Mouse (Mus musculus) liver, embryonic 11.5 days (tissue): Measurements from ENCODE around the gene Erc2. TPM values are rescaled to one million over a fixed set of nuclear protein-coding genes. Genes with fewer than 3 reads are reported as not detected.

ENCODE experiments used
- ATAC-seq: fragments of 200-750 bp; cut with Nextera tagmentation; replicated peaks from 2 replicates; pipeline ENCODE4 v1.8.0; 2017; ENCODE audit warnings: moderate number of reproducible peaks, mild to moderate bottlenecking, moderate TSS enrichment, moderate library complexity; ENCODE audit not compliant: low FRiP score
- DNase-seq: peaks from one replicate; pipeline ENCODE4 v3.0.0-alpha.2; 2017; ENCODE audit warnings: low spot score
- H3K27ac ChIP-seq: fragments of 300-500 bp; sonication (generic); 2 replicates; pipeline ENCODE4 v1.5.1; 2014; ENCODE audit warnings: mild to moderate bottlenecking, low read depth, low read length, control low read depth
- H3K27me3 ChIP-seq: fragments of 300-500 bp; sonication (generic); replicated peaks from 2 replicates; pipeline ENCODE4 v1.6.1; 2014; ENCODE audit warnings: low read length, mixed read lengths; ENCODE audit not compliant: control insufficient read depth, insufficient read depth
- H3K36me3 ChIP-seq: fragments of 300-500 bp; sonication (generic); 2 replicates; pipeline ENCODE4 v1.6.1; 2014; ENCODE audit warnings: mild to moderate bottlenecking, low read length, moderate library complexity, mixed read lengths; ENCODE audit not compliant: control insufficient read depth, insufficient read depth
- H3K4me1 ChIP-seq: fragments of 300-500 bp; sonication (generic); replicated peaks from 2 replicates; pipeline ENCODE4 v1.6.1; 2014; ENCODE audit warnings: low read length, mixed read lengths; ENCODE audit not compliant: control insufficient read depth, insufficient read depth
- H3K4me2 ChIP-seq: fragments of 300-500 bp; sonication (generic); 2 replicates; pipeline ENCODE4 v1.6.1; 2014; ENCODE audit warnings: mild to moderate bottlenecking, control low read depth, moderate library complexity
- H3K4me3 ChIP-seq: fragments of 300-500 bp; sonication (generic); 2 replicates; pipeline ENCODE4 v1.5.1; 2014; ENCODE audit warnings: low read depth, low read length, control low read depth
- H3K9ac ChIP-seq: fragments of 300-500 bp; sonication (generic); 2 replicates; pipeline ENCODE4 v1.6.1; 2014; ENCODE audit warnings: low read depth, low read length, control low read depth
- H3K9me3 ChIP-seq: fragments of 300-500 bp; sonication (generic); 2 replicates; pipeline ENCODE4 v1.6.1; 2016; ENCODE audit warnings: low read length, inconsistent platforms, mixed read lengths; ENCODE audit not compliant: control insufficient read depth
- WGBS: fragments of 180-500 bp; shearing (Covaris S2); extraction: QIAGEN DNeasy Blood & Tissue Kit; methylation state at CpG from one replicate; pipeline ENCODE4 v1.1.7; 2014; 5-methylcytosine and 5-hydroxymethylcytosine counted together
- polyA plus RNA-seq: library from polyadenylated mRNA; unstranded; fragments of >200 nt; fragmentation: Nextera tagmentation; extraction: Ambion mirVana; gene quantifications from 2 replicates; pipeline ENCODE4 v1.2.1, GENCODE M21; 2014

Erc2 gene
- polyA plus RNA-seq, 1 experiment from 2014 or later: 1.6 TPM

DNA sequence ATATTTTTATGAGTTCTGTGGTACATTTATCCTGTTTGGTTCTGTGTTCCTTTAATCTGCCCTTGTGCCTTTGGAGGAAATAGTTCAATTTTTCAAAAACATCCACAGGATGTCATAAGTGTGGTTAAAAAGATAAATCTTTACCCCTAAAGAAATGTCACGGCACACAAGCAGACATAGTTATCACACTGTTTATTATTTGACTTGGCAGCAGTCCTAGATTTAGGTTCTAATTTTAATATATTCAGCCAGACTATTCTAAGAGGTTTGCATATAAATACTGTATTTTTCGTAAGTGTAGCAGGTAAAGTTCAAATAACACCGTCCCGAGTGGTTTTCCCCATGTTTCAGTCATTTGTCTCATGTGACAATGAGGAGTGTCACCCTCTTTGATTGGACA is 548.5 kb downstream of the Erc2 start:
- H3K27me3 ChIP-seq: no peaks in the 10 kb centered on the region
- no peak overlapping the region for H3K4me3 ChIP-seq
- no peak overlapping the region for H3K9ac ChIP-seq
- 80% methylated on average over 4 of the region's 4 CpGs for WGBS
- ATAC-seq (no peak), DNase-seq (no peak)
- H3K9me3 ChIP-seq: no peaks in the 10 kb centered on the region
- H3K4me1 ChIP-seq: no peaks in the 10 kb centered on the region
- no peak overlapping the region for H3K4me2 ChIP-seq
- H3K27ac ChIP-seq: no peak overlapping the region
- no peaks in the 10 kb centered on the region for H3K36me3 ChIP-seq

DNA sequence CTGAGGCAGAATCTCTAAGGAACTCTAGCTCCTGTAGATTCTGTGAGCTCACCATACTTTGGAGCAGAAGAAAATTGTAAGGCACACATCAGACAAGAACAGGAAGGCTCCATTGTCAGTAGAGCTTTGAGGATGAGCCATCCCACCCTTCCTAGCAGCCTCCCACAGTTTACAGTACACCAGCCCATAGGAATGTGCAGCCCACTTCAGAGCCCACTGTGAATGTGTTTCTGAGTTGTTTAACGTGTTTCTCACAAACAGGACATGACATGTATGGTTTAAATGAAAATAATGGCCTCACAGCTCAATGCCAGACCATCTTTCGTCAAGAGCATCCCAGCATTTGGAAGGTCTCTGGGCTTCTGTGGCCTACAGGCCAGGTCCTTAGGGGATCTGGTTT is 549.1 kb downstream of the Erc2 start:
- DNase-seq (no peak), ATAC-seq (no peak)
- WGBS: 58% methylated on average over 2 of the region's 2 CpGs
- Histone ChIP-seq H3K4me1 (no peaks in the 10 kb centered on the region), H3K27ac (no peak overlapping the region), H3K4me2 (no peak overlapping the region), H3K4me3 (no peak overlapping the region), H3K36me3 (no peaks in the 10 kb centered on the region), H3K9ac (no peak overlapping the region), H3K9me3 (no peaks in the 10 kb centered on the region), H3K27me3 (no peaks in the 10 kb centered on the region)

DNA sequence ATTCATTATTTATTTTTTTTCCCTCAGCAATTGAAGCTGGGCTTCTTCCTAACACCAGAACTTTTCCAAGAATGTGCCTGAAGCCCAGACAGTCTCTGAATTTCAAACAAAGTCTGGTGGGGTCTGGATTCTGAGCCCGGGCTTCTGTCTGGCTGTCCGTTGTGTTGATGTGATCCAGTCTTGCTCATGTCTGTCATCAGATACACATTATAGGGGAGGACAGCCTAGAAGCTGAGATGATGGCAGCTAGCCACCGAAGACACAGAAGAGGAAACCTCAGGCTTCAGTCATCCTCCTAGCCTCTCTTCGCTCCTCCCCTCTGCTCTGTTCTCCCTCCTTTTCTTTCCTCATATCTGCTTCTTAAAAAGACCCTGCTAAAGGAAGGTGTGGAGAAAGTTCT is 551.5 kb downstream of the Erc2 start:
- 73% methylated on average over 4 of the region's 4 CpGs for WGBS
- H3K27ac ChIP-seq: no peak overlapping the region
- no peak overlapping the region for H3K9ac ChIP-seq
- no peaks in the 10 kb centered on the region for H3K9me3 ChIP-seq
- no peaks in the 10 kb centered on the region for H3K36me3 ChIP-seq
- H3K27me3 ChIP-seq: no peaks in the 10 kb centered on the region
- ATAC-seq (no peak), DNase-seq (no peak)
- no peak overlapping the region for H3K4me3 ChIP-seq
- no peak overlapping the region for H3K4me2 ChIP-seq
- no peaks in the 10 kb centered on the region for H3K4me1 ChIP-seq

DNA sequence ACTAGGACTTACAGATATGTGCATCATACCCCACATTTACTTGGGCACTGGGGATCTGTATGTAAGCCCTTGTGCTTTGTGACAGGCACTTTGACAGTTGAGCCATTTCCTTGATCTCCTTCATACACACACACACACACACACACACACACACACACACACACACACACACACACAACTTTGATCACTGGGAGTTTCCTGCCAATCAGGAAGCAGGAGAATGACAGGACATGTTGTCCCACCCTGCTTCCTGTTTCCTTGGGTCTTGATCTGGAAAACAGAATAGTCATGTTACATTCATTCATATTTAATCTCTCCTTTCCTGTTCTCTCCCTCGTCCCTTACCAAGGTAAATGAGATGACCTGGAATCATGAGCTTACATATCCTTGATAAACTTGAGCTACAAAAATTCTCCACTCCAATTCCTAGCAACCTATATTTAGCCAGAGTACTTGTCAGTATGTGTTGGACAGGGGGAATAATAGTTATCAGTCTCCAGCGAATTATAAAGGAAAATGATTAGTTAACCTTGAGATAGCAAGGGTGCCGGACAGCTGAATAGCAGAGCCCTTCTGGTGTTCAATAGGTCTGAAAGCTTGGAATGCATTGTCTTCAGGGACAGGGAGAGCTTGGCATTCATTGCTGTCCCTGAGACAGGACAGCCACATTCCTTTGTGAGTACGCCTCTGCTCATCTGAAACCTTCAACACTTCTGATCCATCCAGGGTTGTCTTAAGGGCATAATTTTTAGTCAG is 559.0 kb downstream of the Erc2 start:
- Histone ChIP-seq H3K36me3 (no peaks in the 10 kb centered on the region), H3K4me1 (no peaks in the 10 kb centered on the region), H3K27me3 (no peaks in the 10 kb centered on the region), H3K4me3 (no peak overlapping the region), H3K4me2 (no peak overlapping the region), H3K9me3 (no peaks in the 10 kb centered on the region), H3K27ac (no peak overlapping the region), H3K9ac (no peak overlapping the region)
- 64% methylated on average over 4 of the region's 4 CpGs for WGBS
- ATAC-seq: no peak
- no peak for DNase-seq

DNA sequence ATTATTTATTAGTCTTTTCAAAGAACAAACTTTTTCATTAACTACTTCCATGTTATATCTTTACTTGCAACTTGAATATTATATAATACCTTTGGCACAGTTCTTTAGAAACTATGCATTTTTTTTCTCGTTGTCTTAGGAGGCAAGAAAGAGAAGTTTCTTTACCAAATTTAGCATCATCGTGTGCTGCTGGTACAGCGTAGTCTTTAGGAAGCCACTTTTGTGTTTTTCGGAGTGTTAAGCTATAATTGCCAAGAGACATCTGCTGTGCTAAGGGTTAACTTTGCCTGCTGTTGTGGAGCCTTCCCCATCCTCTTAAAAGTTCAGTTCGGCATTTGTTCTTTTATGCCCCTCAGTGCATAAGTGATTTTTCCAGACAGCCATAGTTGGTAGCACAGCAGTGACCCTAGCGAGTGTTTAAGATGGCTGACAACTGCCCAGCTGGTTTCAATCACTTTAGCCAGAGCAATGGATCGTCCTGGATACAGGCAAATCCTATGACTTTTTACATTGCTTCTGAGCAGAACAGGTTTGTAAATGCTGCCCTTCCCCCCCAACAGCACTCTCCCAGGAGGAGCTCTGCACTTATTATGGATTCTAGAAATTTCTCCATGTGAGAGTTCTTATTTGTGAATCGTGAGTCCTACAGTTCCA is 570.6 kb downstream of the Erc2 start:
- H3K4me1 ChIP-seq: no peaks in the 10 kb centered on the region
- H3K9me3 ChIP-seq: no peaks in the 10 kb centered on the region
- DNase-seq (no peak), ATAC-seq (no peak)
- no peak overlapping the region for H3K9ac ChIP-seq
- H3K36me3 ChIP-seq: no peaks in the 10 kb centered on the region
- WGBS: 80% methylated on average over 8 of the region's 8 CpGs
- no peak overlapping the region for H3K4me3 ChIP-seq
- no peak overlapping the region for H3K27ac ChIP-seq
- no peak overlapping the region for H3K4me2 ChIP-seq
- no peaks in the 10 kb centered on the region for H3K27me3 ChIP-seq

DNA sequence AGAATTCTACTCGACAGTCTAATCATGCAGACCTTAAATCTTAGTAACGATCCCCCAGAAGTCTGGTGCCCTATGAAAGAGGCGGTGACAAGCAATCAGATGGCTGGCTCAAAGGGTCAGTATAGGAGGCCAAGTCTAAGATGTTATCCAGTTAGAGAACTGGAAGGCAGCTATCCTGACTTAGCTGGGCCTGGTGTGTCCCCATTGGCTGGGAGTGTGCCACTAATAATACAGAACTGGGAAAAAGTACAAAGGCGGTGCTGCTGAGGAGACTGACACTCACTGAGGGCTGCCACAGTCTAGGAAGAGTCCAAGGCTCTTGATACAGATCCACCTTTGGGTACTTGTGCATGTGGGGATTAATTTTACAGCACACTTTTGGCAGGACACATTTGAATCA is 581.6 kb downstream of the Erc2 start:
- H3K4me1 ChIP-seq: no peaks in the 10 kb centered on the region
- no peak overlapping the region for H3K4me3 ChIP-seq
- H3K9me3 ChIP-seq: no peaks in the 10 kb centered on the region
- WGBS: 73% methylated on average over 4 of the region's 4 CpGs
- no peaks in the 10 kb centered on the region for H3K27me3 ChIP-seq
- no peak overlapping the region for H3K9ac ChIP-seq
- DNase-seq (no peak), ATAC-seq (no peak)
- no peak overlapping the region for H3K27ac ChIP-seq
- H3K4me2 ChIP-seq: no peak overlapping the region
- H3K36me3 ChIP-seq: no peaks in the 10 kb centered on the region

DNA sequence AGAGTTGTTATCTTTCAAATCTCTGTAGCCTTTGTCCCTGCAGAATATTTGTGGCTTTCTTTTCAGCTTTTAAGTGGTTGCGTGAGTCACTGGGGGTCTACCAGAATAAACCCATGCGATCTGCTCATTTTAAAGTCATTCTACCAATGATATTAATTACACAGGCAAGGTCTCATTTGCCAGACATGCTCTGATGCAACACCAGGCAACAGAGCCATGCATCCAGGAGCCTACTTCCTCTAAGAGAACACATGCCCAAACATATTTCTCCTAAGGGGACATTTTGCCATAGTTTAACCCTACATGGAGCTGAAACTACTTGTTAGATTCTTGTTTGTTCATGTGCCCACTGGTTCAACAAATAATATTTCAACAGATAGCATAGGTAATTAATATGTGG is 584.1 kb downstream of the Erc2 start:
- no peak overlapping the region for H3K4me3 ChIP-seq
- no peak for DNase-seq
- 77% methylated on average over 2 of the region's 2 CpGs for WGBS
- H3K27me3 ChIP-seq: no peaks in the 10 kb centered on the region
- H3K4me1 ChIP-seq: no peaks in the 10 kb centered on the region
- no peaks in the 10 kb centered on the region for H3K36me3 ChIP-seq
- no peak for ATAC-seq
- no peak overlapping the region for H3K27ac ChIP-seq
- H3K4me2 ChIP-seq: no peak overlapping the region
- H3K9me3 ChIP-seq: no peaks in the 10 kb centered on the region
- H3K9ac ChIP-seq: no peak overlapping the region

DNA sequence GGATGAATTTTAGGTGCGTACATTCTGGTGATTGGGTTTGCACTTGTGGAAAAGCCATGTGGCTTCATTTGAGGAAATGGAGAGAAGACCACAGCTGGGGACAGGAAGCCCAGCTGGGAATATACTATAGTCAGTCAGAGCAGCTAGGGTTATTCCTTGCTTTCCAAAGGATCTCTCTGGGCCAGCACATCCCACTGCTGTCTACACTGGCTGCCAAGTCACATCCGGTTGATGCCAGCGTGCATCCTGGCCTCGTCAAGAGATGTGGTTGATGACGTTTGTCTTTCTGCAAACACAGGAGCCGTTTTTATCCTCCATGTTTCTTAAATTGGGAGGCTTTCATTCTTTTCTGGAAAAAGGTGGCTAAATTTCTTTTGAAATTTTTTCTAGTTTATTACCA is 603.3 kb downstream of the Erc2 start:
- WGBS: 82% methylated on average over 6 of the region's 6 CpGs
- H3K27ac ChIP-seq: no peak overlapping the region
- H3K4me3 ChIP-seq: no peak overlapping the region
- DNase-seq (no peak), ATAC-seq (no peak)
- H3K9me3 ChIP-seq: no peaks in the 10 kb centered on the region
- no peaks in the 10 kb centered on the region for H3K36me3 ChIP-seq
- no peaks in the 10 kb centered on the region for H3K4me1 ChIP-seq
- H3K9ac ChIP-seq: no peak overlapping the region
- no peak overlapping the region for H3K4me2 ChIP-seq
- no peaks in the 10 kb centered on the region for H3K27me3 ChIP-seq

DNA sequence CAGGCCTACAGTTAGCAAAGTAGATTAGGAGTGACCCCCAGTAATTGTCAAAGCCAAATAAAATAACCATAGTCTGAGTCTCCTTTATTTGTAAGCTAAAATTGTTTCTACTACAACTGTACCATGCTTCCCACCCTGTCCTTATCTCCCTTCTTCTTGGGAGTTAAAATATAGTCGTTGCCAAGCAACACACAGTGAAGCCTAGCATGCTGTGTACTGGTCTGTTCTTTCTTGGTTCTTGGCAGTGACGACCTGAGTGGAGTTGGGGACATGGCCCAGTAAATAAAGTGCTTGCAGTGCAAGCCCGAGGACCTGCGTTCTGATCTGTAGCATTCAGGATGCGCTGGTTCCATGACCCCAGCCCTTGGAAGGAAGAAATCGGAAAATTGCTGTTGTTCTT is 608.3 kb downstream of the Erc2 start:
- Histone ChIP-seq H3K4me3 (no peak overlapping the region), H3K4me2 (no peak overlapping the region), H3K36me3 (no peaks in the 10 kb centered on the region), H3K27me3 (no peaks in the 10 kb centered on the region), H3K4me1 (no peaks in the 10 kb centered on the region), H3K9ac (no peak overlapping the region), H3K9me3 (no peaks in the 10 kb centered on the region), H3K27ac (no peak overlapping the region)
- ATAC-seq (no peak), DNase-seq (no peak)
- 76% methylated on average over 6 of the region's 6 CpGs for WGBS
